In genomic region chr13:41546063-41546462, GRCm38 (mm10) we compare ENCODE assay signal across 23 mouse cellular contexts. TPM values are rescaled to one million over a fixed set of nuclear protein-coding genes. Genes with fewer than 3 reads are reported as not detected.
A peak's percentile ranks its signal among the peaks of the same experiment; 100 is the strongest.
DNase-seq lines count a peak whose midpoint lies in the region; ATAC-seq and TF ChIP-seq lines count a peak whose summit lies in the region.
"Had no signal": no experiment of that assay in that cellular context is flagged by ENCODE, and none has a peak within 500 bp of the region (broad histone marks: within the 10 kb centered on the region; RNA-seq: fewer than 3 reads in every experiment).

No protein-coding gene starts in this region.

- no peak overlapping the region for H3K9ac ChIP-seq in liver, embryonic 16.5 days (ENCODE audit: low read depth, low read length)
- H3K9ac ChIP-seq in liver, embryonic 12.5 days: no peak overlapping the region
- H3K9ac ChIP-seq: forebrain, embryonic 12.5 days; heart, embryonic 15.5 days; hindbrain, embryonic 15.5 days; intestine, embryonic 15.5 days; limb, embryonic 13.5 days; liver, embryonic 15.5 days had no signal

- intact Hi-C loops in left cerebral cortex, postnatal 14 days (cut with DNase I): no loop called here

- no peak for ATAC-seq in liver, embryonic 16.5 days (ENCODE audit: low read depth)
- no peak for ATAC-seq in liver, embryonic 12.5 days
- ATAC-seq: intestine, embryonic 15.5 days had no signal

- TF ChIP-seq CTCF in testis, adult 2 months (IDR thresholded peaks at IDR 0.05; ENCODE audit: control insufficient read depth, insufficient read depth, insufficient replicate concordance, low read depth, low read length): no peak

- no peak for TF ChIP-seq POLR2A in testis, adult 2 months (IDR thresholded peaks at IDR 0.05; ENCODE audit: control insufficient read depth, low read depth, low read length)

- DNase-seq in testis, postnatal 10 days (ENCODE audit: low spot score): no peak
- peak; percentile 44 to 49 for DNase-seq in spleen, adult 18-20 months
- no peak for DNase-seq in adrenal gland, adult 8-10 months
- no peak for DNase-seq in left cerebral cortex, postnatal 14 days (ENCODE audit: low spot score in 2 of 2)
- DNase-seq: cerebellum, adult 8-10 months; gastrocnemius, postnatal 14 days; heart, adult 2 months; heart, postnatal 4 days; kidney, adult 9 months; kidney, postnatal 4 days; layer of hippocampus, adult 9-11 months; retina, postnatal 1 day; thymus, postnatal 14 days had no signal

- H3K4me2 ChIP-seq in liver, embryonic 16.5 days (ENCODE audit: low read depth, low read length): no peak overlapping the region
- H3K4me2 ChIP-seq in liver, embryonic 12.5 days: no peak overlapping the region
- H3K4me2 ChIP-seq: forebrain, embryonic 12.5 days; heart, embryonic 15.5 days; hindbrain, embryonic 15.5 days; intestine, embryonic 15.5 days; limb, embryonic 13.5 days; liver, embryonic 15.5 days had no signal

- no peak overlapping the region for H3K4me3 ChIP-seq in liver, embryonic 16.5 days (ENCODE audit: low read depth, low read length)
- no peak overlapping the region for H3K4me3 ChIP-seq in liver, embryonic 12.5 days
- H3K4me3 ChIP-seq in testis, adult 2 months (ENCODE audit: control insufficient read depth, low read depth, low read length): peak overlapping the region; percentile 22; the same call in 1 of the 2 replicates
- H3K4me3 ChIP-seq: forebrain, embryonic 12.5 days; heart, adult 2 months; heart, embryonic 15.5 days; hindbrain, embryonic 15.5 days; intestine, embryonic 15.5 days; limb, embryonic 13.5 days; liver, embryonic 15.5 days; midbrain, embryonic 10.5 days had no signal

- H3K36me3 ChIP-seq in liver, embryonic 16.5 days (ENCODE audit: control insufficient read depth, insufficient read depth): no peaks in the 10 kb centered on the region
- H3K36me3 ChIP-seq in liver, embryonic 12.5 days: no peaks in the 10 kb centered on the region
- no peaks in the 10 kb centered on the region for H3K36me3 ChIP-seq in testis, adult 2 months (ENCODE audit: control insufficient read depth, insufficient read depth, low read length)
- H3K36me3 ChIP-seq: forebrain, embryonic 12.5 days; heart, embryonic 15.5 days; hindbrain, embryonic 15.5 days; intestine, embryonic 15.5 days; limb, embryonic 13.5 days; liver, embryonic 15.5 days; midbrain, embryonic 10.5 days had no signal

- H3K27ac ChIP-seq in liver, embryonic 16.5 days (ENCODE audit: low read length): 0 out of 2 replicates have a peak overlapping the region, but pooled peaks have one; percentile 6
- H3K27ac ChIP-seq in liver, embryonic 12.5 days: no peak overlapping the region
- H3K27ac ChIP-seq in testis, adult 2 months (ENCODE audit: control insufficient read depth, insufficient read depth, low read depth, low read length): no peak overlapping the region
- H3K27ac ChIP-seq: forebrain, embryonic 12.5 days; heart, adult 2 months; heart, embryonic 15.5 days; hindbrain, embryonic 15.5 days; intestine, embryonic 15.5 days; limb, embryonic 13.5 days; liver, embryonic 15.5 days; midbrain, embryonic 10.5 days had no signal

- H3K4me1 ChIP-seq in liver, embryonic 16.5 days (ENCODE audit: control insufficient read depth, low read depth, low read length): no peaks in the 10 kb centered on the region; the same call in 1 of the 2 replicates
- H3K4me1 ChIP-seq in liver, embryonic 12.5 days: no peaks in the 10 kb centered on the region
- H3K4me1 ChIP-seq in testis, adult 2 months (ENCODE audit: control insufficient read depth, insufficient read depth, low read length): peaks cover 3% of the 10 kb centered on the region
- H3K4me1 ChIP-seq: forebrain, embryonic 12.5 days; hindbrain, embryonic 15.5 days; limb, embryonic 13.5 days had no signal

- no peaks in the 10 kb centered on the region for H3K27me3 ChIP-seq in liver, embryonic 16.5 days (ENCODE audit: control insufficient read depth, insufficient read depth, low read depth, low read length)
- H3K27me3 ChIP-seq in liver, embryonic 12.5 days (replicated peaks): no peaks in the 10 kb centered on the region
- H3K27me3 ChIP-seq in testis, adult 2 months (ENCODE audit: control insufficient read depth, insufficient read depth, low read length): no peaks in the 10 kb centered on the region
- H3K27me3 ChIP-seq: forebrain, embryonic 12.5 days; heart, embryonic 15.5 days; hindbrain, embryonic 15.5 days; intestine, embryonic 15.5 days; liver, embryonic 15.5 days had no signal

- no peaks in the 10 kb centered on the region for H3K9me3 ChIP-seq in liver, embryonic 16.5 days (replicated peaks; ENCODE audit: control insufficient read depth, low read length)
- H3K9me3 ChIP-seq in liver, embryonic 12.5 days (replicated peaks): no peaks in the 10 kb centered on the region
- H3K9me3 ChIP-seq: forebrain, embryonic 12.5 days; heart, embryonic 15.5 days; hindbrain, embryonic 15.5 days; intestine, embryonic 15.5 days; limb, embryonic 13.5 days; liver, embryonic 15.5 days; midbrain, embryonic 10.5 days had no signal

- WGBS in liver, embryonic 16.5 days (ENCODE audit: insufficient replicate concordance): 76% methylated on average over 8 of the region's 8 CpGs
- 88% methylated on average over 8 of the region's 8 CpGs for WGBS in liver, embryonic 12.5 days (ENCODE audit: insufficient replicate concordance)

RNA-seq across cellular contexts. Expression of gene Nedd9, which starts 58.9 kb away (rescaled TPM):
- polyA plus RNA-seq in liver, embryonic 16.5 days (2015; fragmentation: Nextera tagmentation; extraction: Ambion mirVana): 4.3 and 6.0 TPM in 2 replicates
- 2.5 and 2.8 TPM in 2 replicates for polyA plus RNA-seq in liver, embryonic 12.5 days (2016; fragmentation: Nextera tagmentation; extraction: Ambion mirVana)
- polyA plus RNA-seq in testis, adult 2 months (2012; rRNA removed): 3.0 and 3.3 TPM in 2 replicates
- total RNA-seq in adrenal gland, adult 8-10 months (2022): 10 to 100 TPM; 14.0 to 30.6 (median 24.2) TPM
- total RNA-seq in left cerebral cortex, postnatal 14 days (2021): 10 to 100 TPM in 1 of 2 experiments, 1 to 10 TPM in 1; 9.6 to 13.2 TPM

RNA-seq across cellular contexts. Expression of gene Tmem170b, which starts 59.6 kb away (rescaled TPM):
- polyA plus RNA-seq in liver, embryonic 16.5 days (2015; fragmentation: Nextera tagmentation; extraction: Ambion mirVana): 6.2 and 6.3 TPM in 2 replicates
- polyA plus RNA-seq in liver, embryonic 12.5 days (2016; fragmentation: Nextera tagmentation; extraction: Ambion mirVana): 7.3 and 7.6 TPM in 2 replicates
- polyA plus RNA-seq in testis, adult 2 months (2012; rRNA removed): 1.4 and 1.6 TPM in 2 replicates
- 10 to 100 TPM; 22.4 to 28.9 (median 25.9) TPM for total RNA-seq in adrenal gland, adult 8-10 months (2022)
- 10 to 100 TPM; 77.9 to 84.1 TPM for total RNA-seq in left cerebral cortex, postnatal 14 days (2021)

Comparison
In these comparisons a context has a peak if more than half of its experiments do, and no peak if none do; other contexts are left out.
1. DNase-seq: peak in spleen, adult 18-20 months (2 of 2); none in testis, postnatal 10 days (single experiment), adrenal gland, adult 8-10 months (single experiment) and left cerebral cortex, postnatal 14 days (0 of 2).